Mouse (Mus musculus) hindbrain, embryonic 13.5 days (tissue): ENCODE measurements at regions not wholly inside any gene's neighbourhood (a gene's known extent, or its start where the extent isn't known, plus 50 kb on each side); places are given as distances from the start of the nearest gene placed in this dataset.

ENCODE experiments used
- ATAC-seq: fragments of 200-750 bp; cut with Nextera tagmentation; 2 replicates; pipeline ENCODE4 v1.8.0; 2017; ENCODE audit warnings: moderate TSS enrichment; ENCODE audit not compliant: low FRiP score
- H3K27ac ChIP-seq: fragments of 300-500 bp; sonication (generic); 2 replicates; pipeline ENCODE4 v1.5.1; 2015; ENCODE audit warnings: inconsistent platforms, mild to moderate bottlenecking, moderate library complexity
- H3K27me3 ChIP-seq: fragments of 300-500 bp; sonication (generic); 2 replicates; pipeline ENCODE4 v1.6.1; 2015; ENCODE audit warnings: mild to moderate bottlenecking, inconsistent platforms
- H3K36me3 ChIP-seq: fragments of 300-500 bp; sonication (generic); 2 replicates; pipeline ENCODE4 v1.6.1; 2015; ENCODE audit warnings: mild to moderate bottlenecking, inconsistent platforms
- H3K4me1 ChIP-seq: fragments of 300-500 bp; sonication (generic); replicated peaks from 2 replicates; pipeline ENCODE4 v1.6.1; 2015; ENCODE audit warnings: inconsistent platforms
- H3K4me2 ChIP-seq: fragments of 300-500 bp; sonication (generic); 2 replicates; pipeline ENCODE4 v1.6.1; 2015; ENCODE audit warnings: inconsistent platforms, mild to moderate bottlenecking, moderate library complexity
- H3K4me3 ChIP-seq: fragments of 300-500 bp; sonication (generic); 2 replicates; pipeline ENCODE4 v1.5.1; 2015; ENCODE audit warnings: mild to moderate bottlenecking, inconsistent platforms
- H3K9ac ChIP-seq: fragments of 300-500 bp; sonication (generic); 2 replicates; pipeline ENCODE4 v1.6.1; 2015; ENCODE audit warnings: mild to moderate bottlenecking, inconsistent platforms
- H3K9me3 ChIP-seq: fragments of 300-500 bp; sonication (generic); 2 replicates; pipeline ENCODE4 v1.6.1; 2016; ENCODE audit warnings: inconsistent platforms
- WGBS: fragments of 180-500 bp; shearing (Covaris S2); methylation state at CpG from one replicate; pipeline ENCODE4 v1.1.7; 2015; 5-methylcytosine and 5-hydroxymethylcytosine counted together

GRCm38 (mm10) chr2:172782686-172783085, 157.4 kb downstream of the Bmp7 start:
- Histone ChIP-seq H3K27me3 (peaks cover 49% of the 10 kb centered on the region), H3K9me3 (no peaks in the 10 kb centered on the region), H3K4me1 (peaks cover 6% of the 10 kb centered on the region), H3K36me3 (no peaks in the 10 kb centered on the region), H3K4me3 (no peak overlapping the region), H3K4me2 (no peak overlapping the region), H3K9ac (no peak overlapping the region), H3K27ac (no peak overlapping the region)
- ATAC-seq = no peak
- 60% methylated on average over 10 of the region's 10 CpGs for WGBS

GRCm38 (mm10) chr2:172786297-172786696, 153.8 kb downstream of the Bmp7 start:
- H3K4me3 ChIP-seq = no peak overlapping the region
- 38% methylated on average over 2 of the region's 2 CpGs for whole genome bisulfite sequencing
- no peaks in the 10 kb centered on the region for H3K36me3 ChIP-seq
- peaks cover 18% of the 10 kb centered on the region for H3K4me1 ChIP-seq
- ATAC-seq = no peak
- H3K27ac ChIP-seq = no peak overlapping the region
- H3K27me3 ChIP-seq = peaks cover 66% of the 10 kb centered on the region
- H3K9ac ChIP-seq = no peak overlapping the region
- no peak overlapping the region for H3K4me2 ChIP-seq
- H3K9me3 ChIP-seq = no peaks in the 10 kb centered on the region

- peak overlapping the region; percentile 38 for H3K4me2 ChIP-seq
- peaks cover 18% of the 10 kb centered on the region for H3K4me1 ChIP-seq
- WGBS = 33% methylated on average over 30 of the region's 30 CpGs
- H3K4me3 ChIP-seq = peak overlapping the region; percentile 22
- H3K36me3 ChIP-seq = no peaks in the 10 kb centered on the region
- H3K27me3 ChIP-seq = peaks cover 66% of the 10 kb centered on the region
- H3K27ac ChIP-seq = no peak overlapping the region
- no peak for ATAC-seq
- peak overlapping the region; percentile 20; the same call in 1 of the 2 replicates for H3K9ac ChIP-seq
- H3K9me3 ChIP-seq = no peaks in the 10 kb centered on the region
Observed at GRCm38 (mm10) chr2:172787203-172787944, 152.7 kb downstream of the Bmp7 start.

GRCm38 (mm10) chr2:172789260-172789659, 150.9 kb downstream of the Bmp7 start:
- H3K27ac ChIP-seq = no peak overlapping the region
- no peaks in the 10 kb centered on the region for H3K36me3 ChIP-seq
- H3K9ac ChIP-seq = no peak overlapping the region
- no peak overlapping the region for H3K4me3 ChIP-seq
- H3K9me3 ChIP-seq = no peaks in the 10 kb centered on the region
- ATAC-seq = no peak
- H3K27me3 ChIP-seq = peaks cover 66% of the 10 kb centered on the region
- WGBS = 25% methylated on average over 10 of the region's 10 CpGs
- H3K4me1 ChIP-seq = peaks cover 18% of the 10 kb centered on the region
- 0 out of 2 replicates have a peak overlapping the region, but pooled peaks have one; percentile 17 for H3K4me2 ChIP-seq

- Histone ChIP-seq H3K27me3 (peaks cover 51% of the 10 kb centered on the region), H3K4me3 (no peak overlapping the region), H3K27ac (no peak overlapping the region), H3K4me1 (peaks cover 13% of the 10 kb centered on the region), H3K4me2 (no peak overlapping the region), H3K36me3 (no peaks in the 10 kb centered on the region), H3K9ac (no peak overlapping the region), H3K9me3 (no peaks in the 10 kb centered on the region)
- ATAC-seq = no peak
- WGBS = 62% methylated on average over 10 of the region's 10 CpGs
Observed at GRCm38 (mm10) chr2:172792555-172792954, 147.6 kb downstream of the Bmp7 start.

GRCm38 (mm10) chr2:172793991-172794390, 146.1 kb downstream of the Bmp7 start:
- ATAC-seq = no peak
- H3K4me3 ChIP-seq = no peak overlapping the region
- peaks cover 6% of the 10 kb centered on the region for H3K4me1 ChIP-seq
- no peaks in the 10 kb centered on the region for H3K9me3 ChIP-seq
- H3K9ac ChIP-seq = no peak overlapping the region
- no peaks in the 10 kb centered on the region for H3K36me3 ChIP-seq
- WGBS = 85% methylated on average over 8 of the region's 8 CpGs
- peaks cover 40% of the 10 kb centered on the region for H3K27me3 ChIP-seq
- H3K27ac ChIP-seq = no peak overlapping the region
- no peak overlapping the region for H3K4me2 ChIP-seq

- Histone ChIP-seq H3K9me3 (no peaks in the 10 kb centered on the region), H3K9ac (no peak overlapping the region), H3K4me3 (no peak overlapping the region), H3K4me2 (no peak overlapping the region), H3K27ac (no peak overlapping the region), H3K36me3 (no peaks in the 10 kb centered on the region), H3K4me1 (no peaks in the 10 kb centered on the region), H3K27me3 (peaks cover 32% of the 10 kb centered on the region)
- no peak for ATAC-seq
- 87% methylated on average over 10 of the region's 10 CpGs for WGBS
Observed at GRCm38 (mm10) chr2:172794771-172795170, 145.3 kb downstream of the Bmp7 start.

GRCm38 (mm10) chr2:172796104-172796503, 144.0 kb downstream of the Bmp7 start:
- no peak for ATAC-seq
- Histone ChIP-seq H3K27ac (no peak overlapping the region), H3K4me2 (no peak overlapping the region), H3K36me3 (no peaks in the 10 kb centered on the region), H3K4me1 (peaks cover 12% of the 10 kb centered on the region; the same call in 1 of the 2 replicates), H3K9me3 (no peaks in the 10 kb centered on the region), H3K4me3 (no peak overlapping the region), H3K27me3 (peaks cover 19% of the 10 kb centered on the region), H3K9ac (no peak overlapping the region)
- 70% methylated on average over 6 of the region's 6 CpGs for WGBS

- 0 out of 2 replicates have a peak, but pooled peaks cover 12% of the 10 kb centered on the region for H3K27me3 ChIP-seq
Observed at GRCm38 (mm10) chr2:172796955-172797354, 143.2 kb downstream of the Bmp7 start.

GRCm38 (mm10) chr2:172799951-172800350, 140.2 kb downstream of the Bmp7 start:
- H3K27ac ChIP-seq = no peak overlapping the region
- ATAC-seq = no peak

More at GRCm38 (mm10) chr2:172796955-172797354, 143.2 kb downstream of the Bmp7 start:
- no peaks in the 10 kb centered on the region for H3K36me3 ChIP-seq
- H3K4me3 ChIP-seq = no peak overlapping the region
- WGBS = 30% methylated on average over 6 of the region's 6 CpGs
- H3K27ac ChIP-seq = no peak overlapping the region
- peaks cover 12% of the 10 kb centered on the region; the same call in 1 of the 2 replicates for H3K4me1 ChIP-seq
- H3K4me2 ChIP-seq = no peak overlapping the region
- H3K9me3 ChIP-seq = no peaks in the 10 kb centered on the region
- no peak overlapping the region for H3K9ac ChIP-seq
- no peak for ATAC-seq

GRCm38 (mm10) chr2:172800801-172801200, 139.3 kb downstream of the Bmp7 start:
- Histone ChIP-seq H3K9ac (no peak overlapping the region), H3K4me2 (no peak overlapping the region), H3K36me3 (no peaks in the 10 kb centered on the region), H3K4me1 (peaks cover 12% of the 10 kb centered on the region; the same call in 1 of the 2 replicates), H3K9me3 (no peaks in the 10 kb centered on the region; the same call in 1 of the 2 replicates), H3K27ac (no peak overlapping the region; the same call in 1 of the 2 replicates), H3K4me3 (no peak overlapping the region), H3K27me3 (0 out of 2 replicates have a peak, but pooled peaks cover 4% of the 10 kb centered on the region)
- 47% methylated on average over 9 of the region's 9 CpGs for WGBS
- no peak for ATAC-seq

More at GRCm38 (mm10) chr2:172799951-172800350, 140.2 kb downstream of the Bmp7 start:
- WGBS = 31% methylated on average over 10 of the region's 10 CpGs
- Histone ChIP-seq H3K9me3 (no peaks in the 10 kb centered on the region; the same call in 1 of the 2 replicates), H3K36me3 (no peaks in the 10 kb centered on the region), H3K4me1 (peaks cover 12% of the 10 kb centered on the region; the same call in 1 of the 2 replicates), H3K9ac (no peak overlapping the region), H3K4me2 (no peak overlapping the region), H3K4me3 (no peak overlapping the region), H3K27me3 (0 out of 2 replicates have a peak, but pooled peaks cover 6% of the 10 kb centered on the region)

- Histone ChIP-seq H3K9me3 (no peaks in the 10 kb centered on the region; the same call in 1 of the 2 replicates), H3K4me3 (no peak overlapping the region), H3K36me3 (no peaks in the 10 kb centered on the region), H3K4me1 (peaks cover 12% of the 10 kb centered on the region; the same call in 1 of the 2 replicates), H3K27ac (no peak overlapping the region), H3K4me2 (no peak overlapping the region), H3K27me3 (0 out of 2 replicates have a peak, but pooled peaks cover 4% of the 10 kb centered on the region), H3K9ac (no peak overlapping the region)
- no peak for ATAC-seq
- 53% methylated on average over 4 of the region's 4 CpGs for WGBS
Observed at GRCm38 (mm10) chr2:172801804-172802203, 138.3 kb downstream of the Bmp7 start.
